Mouse (Mus musculus): ENCODE data around the gene Zbtb16. TPM values are rescaled to one million over a fixed set of nuclear protein-coding genes. Genes with fewer than 3 reads are reported as not detected.

Zbtb16 gene
- polyA plus RNA-seq, 1 experiment from 2014 or later: 6.1 TPM

- Histone ChIP-seq H3K9me3 (ENCODE audit: control insufficient read depth, low read length) (no peaks in the 10 kb centered on the region), H3K36me3 (ENCODE audit: control insufficient read depth, insufficient read depth) (no peaks in the 10 kb centered on the region), H3K27ac (ENCODE audit: low read length) (no peak overlapping the region), H3K9ac (replicated peaks; ENCODE audit: low read depth, low read length) (no peak overlapping the region), H3K4me2 (ENCODE audit: low read length) (no peak overlapping the region), H3K4me3 (replicated peaks; ENCODE audit: low read length) (no peak overlapping the region), H3K27me3 (replicated peaks; ENCODE audit: control insufficient read depth, insufficient read depth, low read length) (peaks cover 3% of the 10 kb centered on the region), H3K4me1 (replicated peaks; ENCODE audit: control insufficient read depth, insufficient read depth, low read length) (peaks cover 30% of the 10 kb centered on the region)
- no peak for ATAC-seq
- 93% methylated on average over 6 of the region's 6 CpGs for WGBS
These were observed 110.9 kb downstream of the Zbtb16 start for GRCm38 (mm10) chr9:48725161-48725560.

- Histone ChIP-seq H3K4me3 (replicated peaks; ENCODE audit: low read length) (no peak overlapping the region), H3K4me1 (replicated peaks; ENCODE audit: control insufficient read depth, insufficient read depth, low read length) (peaks cover 26% of the 10 kb centered on the region), H3K4me2 (ENCODE audit: low read length) (no peak overlapping the region), H3K36me3 (ENCODE audit: control insufficient read depth, insufficient read depth) (no peaks in the 10 kb centered on the region), H3K27ac (ENCODE audit: low read length) (no peak overlapping the region), H3K9ac (replicated peaks; ENCODE audit: low read depth, low read length) (no peak overlapping the region), H3K27me3 (replicated peaks; ENCODE audit: control insufficient read depth, insufficient read depth, low read length) (peaks cover 3% of the 10 kb centered on the region), H3K9me3 (ENCODE audit: control insufficient read depth, low read length) (no peaks in the 10 kb centered on the region)
- no peak for ATAC-seq
- WGBS: 71% methylated on average over 3 of the region's 3 CpGs
These were observed 111.3 kb downstream of the Zbtb16 start for GRCm38 (mm10) chr9:48724733-48725132.

DNA sequence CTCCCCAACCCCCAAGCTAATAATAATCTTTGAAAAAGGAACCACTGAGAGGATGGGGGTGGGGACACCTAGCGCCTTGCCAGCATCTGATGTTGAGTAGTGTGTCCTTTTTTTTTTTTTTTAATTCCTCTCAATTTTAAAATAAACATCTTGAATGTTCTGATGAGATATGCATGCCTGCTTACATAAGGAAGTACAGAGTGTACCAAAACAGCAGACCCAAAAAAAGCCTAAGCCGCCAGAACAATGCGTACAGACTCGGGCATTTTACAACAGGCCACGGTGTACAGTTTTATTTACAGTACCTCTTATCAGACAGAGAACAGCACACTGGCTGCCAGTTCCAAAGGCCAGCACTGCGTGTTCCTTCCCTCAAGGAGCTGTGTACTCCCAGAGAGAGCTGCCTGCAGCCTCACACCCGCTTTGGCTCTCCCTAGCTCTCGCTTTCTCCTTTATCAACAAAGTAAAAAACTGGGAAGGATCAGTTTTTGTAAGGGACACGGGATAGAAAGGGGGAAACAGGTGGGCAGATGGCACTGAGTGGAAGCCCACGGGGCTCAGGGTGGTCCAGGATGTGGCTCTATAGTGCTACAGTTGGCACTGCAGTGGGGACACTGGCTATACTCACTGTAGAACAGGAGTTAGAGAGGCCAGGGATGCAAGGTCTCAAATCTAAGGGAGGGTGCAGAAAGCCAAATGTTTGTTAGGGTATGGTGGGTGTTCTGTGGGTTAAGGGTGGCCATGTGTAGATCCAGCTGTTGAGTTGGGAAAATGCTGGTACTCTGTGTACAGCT, 112.3 kb downstream of the Zbtb16 start:
- H3K4me1 ChIP-seq (replicated peaks; ENCODE audit: control insufficient read depth, insufficient read depth, low read length): peaks cover 17% of the 10 kb centered on the region
- no peak overlapping the region for H3K4me2 ChIP-seq (ENCODE audit: low read length)
- no peak overlapping the region for H3K27ac ChIP-seq (ENCODE audit: low read length)
- H3K9me3 ChIP-seq (ENCODE audit: control insufficient read depth, low read length): no peaks in the 10 kb centered on the region
- H3K27me3 ChIP-seq (replicated peaks; ENCODE audit: control insufficient read depth, insufficient read depth, low read length): peaks cover 3% of the 10 kb centered on the region
- WGBS: 57% methylated on average over 10 of the region's 10 CpGs
- no peak overlapping the region for H3K9ac ChIP-seq (replicated peaks; ENCODE audit: low read depth, low read length)
- no peak overlapping the region for H3K4me3 ChIP-seq (replicated peaks; ENCODE audit: low read length)
- no peaks in the 10 kb centered on the region for H3K36me3 ChIP-seq (ENCODE audit: control insufficient read depth, insufficient read depth)
- no peak for ATAC-seq

GRCm38 (mm10) chr9:48723025-48723424, 113.0 kb downstream of the Zbtb16 start:
- peaks cover 11% of the 10 kb centered on the region for H3K4me1 ChIP-seq (replicated peaks; ENCODE audit: control insufficient read depth, insufficient read depth, low read length)
- H3K4me3 ChIP-seq (replicated peaks; ENCODE audit: low read length): no peak overlapping the region
- WGBS: 59% methylated on average over 3 of the region's 3 CpGs
- no peak overlapping the region for H3K9ac ChIP-seq (replicated peaks; ENCODE audit: low read depth, low read length)
- H3K4me2 ChIP-seq (ENCODE audit: low read length): no peak overlapping the region
- no peak for ATAC-seq
- H3K27ac ChIP-seq (ENCODE audit: low read length): no peak overlapping the region
- H3K9me3 ChIP-seq (ENCODE audit: control insufficient read depth, low read length): no peaks in the 10 kb centered on the region
- H3K36me3 ChIP-seq (ENCODE audit: control insufficient read depth, insufficient read depth): no peaks in the 10 kb centered on the region
- peaks cover 3% of the 10 kb centered on the region for H3K27me3 ChIP-seq (replicated peaks; ENCODE audit: control insufficient read depth, insufficient read depth, low read length)

- Histone ChIP-seq H3K27me3 (replicated peaks; ENCODE audit: control insufficient read depth, insufficient read depth, low read length) (peaks cover 3% of the 10 kb centered on the region; the same call in 1 of the 2 replicates), H3K9me3 (ENCODE audit: control insufficient read depth, low read length) (no peaks in the 10 kb centered on the region), H3K4me2 (ENCODE audit: low read length) (no peak overlapping the region), H3K4me3 (replicated peaks; ENCODE audit: low read length) (no peak overlapping the region), H3K4me1 (replicated peaks; ENCODE audit: control insufficient read depth, insufficient read depth, low read length) (peaks cover 6% of the 10 kb centered on the region; the same call in 1 of the 2 replicates), H3K27ac (ENCODE audit: low read length) (no peak overlapping the region), H3K9ac (replicated peaks; ENCODE audit: low read depth, low read length) (no peak overlapping the region), H3K36me3 (ENCODE audit: control insufficient read depth, insufficient read depth) (no peaks in the 10 kb centered on the region)
- no peak for ATAC-seq
- 85% methylated on average over 3 of the region's 3 CpGs for WGBS
These were observed 113.6 kb downstream of the Zbtb16 start for GRCm38 (mm10) chr9:48722261-48722920.

DNA sequence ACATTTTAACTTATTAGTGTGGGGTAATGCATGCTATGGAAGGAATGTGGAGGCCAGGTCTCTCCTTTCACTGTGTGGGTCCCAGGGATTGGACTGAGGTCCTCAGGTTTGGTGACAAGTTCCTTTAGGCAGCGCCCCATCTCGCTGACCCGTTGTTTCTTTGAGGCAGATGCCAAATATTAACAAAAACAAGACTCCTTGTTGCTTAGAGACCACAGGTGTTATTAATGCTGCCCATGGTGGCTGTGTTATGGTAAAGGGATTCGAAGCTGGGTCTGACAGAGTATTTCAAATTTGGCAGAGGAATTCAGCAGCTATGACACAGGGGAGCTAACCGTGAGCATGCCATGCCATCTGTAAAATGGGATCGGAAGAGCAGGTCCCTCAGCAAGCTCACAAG, 114.4 kb downstream of the Zbtb16 start:
- no peaks in the 10 kb centered on the region for H3K36me3 ChIP-seq (ENCODE audit: control insufficient read depth, insufficient read depth)
- WGBS: 88% methylated on average over 6 of the region's 6 CpGs
- H3K9ac ChIP-seq (replicated peaks; ENCODE audit: low read depth, low read length): no peak overlapping the region
- no peak overlapping the region for H3K4me3 ChIP-seq (replicated peaks; ENCODE audit: low read length)
- H3K27ac ChIP-seq (ENCODE audit: low read length): no peak overlapping the region
- peaks cover 6% of the 10 kb centered on the region; the same call in 1 of the 2 replicates for H3K4me1 ChIP-seq (replicated peaks; ENCODE audit: control insufficient read depth, insufficient read depth, low read length)
- peaks cover 3% of the 10 kb centered on the region; the same call in 1 of the 2 replicates for H3K27me3 ChIP-seq (replicated peaks; ENCODE audit: control insufficient read depth, insufficient read depth, low read length)
- H3K4me2 ChIP-seq (ENCODE audit: low read length): no peak overlapping the region
- H3K9me3 ChIP-seq (ENCODE audit: control insufficient read depth, low read length): no peaks in the 10 kb centered on the region
- no peak for ATAC-seq

GRCm38 (mm10) chr9:48721172-48721571, 114.8 kb downstream of the Zbtb16 start:
- Histone ChIP-seq H3K4me3 (replicated peaks; ENCODE audit: low read length) (no peak overlapping the region), H3K36me3 (ENCODE audit: control insufficient read depth, insufficient read depth) (no peaks in the 10 kb centered on the region), H3K27me3 (replicated peaks; ENCODE audit: control insufficient read depth, insufficient read depth, low read length) (peaks cover 3% of the 10 kb centered on the region; the same call in 1 of the 2 replicates), H3K4me2 (ENCODE audit: low read length) (no peak overlapping the region), H3K4me1 (replicated peaks; ENCODE audit: control insufficient read depth, insufficient read depth, low read length) (peaks cover 6% of the 10 kb centered on the region; the same call in 1 of the 2 replicates), H3K9me3 (ENCODE audit: control insufficient read depth, low read length) (no peaks in the 10 kb centered on the region), H3K27ac (ENCODE audit: low read length) (no peak overlapping the region), H3K9ac (replicated peaks; ENCODE audit: low read depth, low read length) (no peak overlapping the region)
- no peak for ATAC-seq
- 82% methylated on average over 3 of the region's 3 CpGs for WGBS

- no peak overlapping the region for H3K4me3 ChIP-seq (replicated peaks; ENCODE audit: low read length)
- no peaks in the 10 kb centered on the region for H3K36me3 ChIP-seq (ENCODE audit: control insufficient read depth, insufficient read depth)
- H3K27ac ChIP-seq (ENCODE audit: low read length): no peak overlapping the region
- peaks cover 6% of the 10 kb centered on the region; the same call in 1 of the 2 replicates for H3K4me1 ChIP-seq (replicated peaks; ENCODE audit: control insufficient read depth, insufficient read depth, low read length)
- H3K27me3 ChIP-seq (replicated peaks; ENCODE audit: control insufficient read depth, insufficient read depth, low read length): peaks cover 3% of the 10 kb centered on the region; the same call in 1 of the 2 replicates
- no peak for ATAC-seq
- no peak overlapping the region for H3K9ac ChIP-seq (replicated peaks; ENCODE audit: low read depth, low read length)
- 85% methylated on average over 12 of the region's 12 CpGs for WGBS
- H3K9me3 ChIP-seq (ENCODE audit: control insufficient read depth, low read length): no peaks in the 10 kb centered on the region
- H3K4me2 ChIP-seq (ENCODE audit: low read length): no peak overlapping the region
These were observed 115.6 kb downstream of the Zbtb16 start for GRCm38 (mm10) chr9:48720251-48720963.

GRCm38 (mm10) chr9:48719619-48720018, 116.4 kb downstream of the Zbtb16 start:
- Histone ChIP-seq H3K27me3 (replicated peaks; ENCODE audit: control insufficient read depth, insufficient read depth, low read length) (peaks cover under 1% of the 10 kb centered on the region; the same call in 1 of the 2 replicates), H3K4me1 (replicated peaks; ENCODE audit: control insufficient read depth, insufficient read depth, low read length) (peaks cover 6% of the 10 kb centered on the region; the same call in 1 of the 2 replicates), H3K4me3 (replicated peaks; ENCODE audit: low read length) (no peak overlapping the region), H3K36me3 (ENCODE audit: control insufficient read depth, insufficient read depth) (no peaks in the 10 kb centered on the region), H3K4me2 (ENCODE audit: low read length) (no peak overlapping the region), H3K27ac (ENCODE audit: low read length) (no peak overlapping the region), H3K9ac (replicated peaks; ENCODE audit: low read depth, low read length) (no peak overlapping the region), H3K9me3 (ENCODE audit: control insufficient read depth, low read length) (no peaks in the 10 kb centered on the region)
- ATAC-seq: no peak
- WGBS: 68% methylated on average over 4 of the region's 4 CpGs
